Mouse (Mus musculus) forebrain, embryonic 14.5 days (tissue): ENCODE measurements around the gene Eef1a2. TPM values are rescaled to one million over a fixed set of nuclear protein-coding genes. Genes with fewer than 3 reads are reported as not detected.

Experiments used
- ATAC-seq: fragments of 200-750 bp; cut with Nextera tagmentation; 2 replicates; pipeline ENCODE4 v1.8.0; 2017; ENCODE audit warnings: mild to moderate bottlenecking, moderate library complexity
- DNase-seq: peaks from one replicate; pipeline ENCODE4 v3.0.0-alpha.2; 2015; ENCODE audit warnings: low spot score
- H3K27ac ChIP-seq: fragments of 300-500 bp; sonication (generic); 2 replicates; pipeline ENCODE4 v1.5.1; 2014; ENCODE audit warnings: low read depth, mild to moderate bottlenecking, control low read depth, low read length, moderate library complexity
- H3K27me3 ChIP-seq: fragments of 300-500 bp; sonication (generic); replicated peaks from 2 replicates; pipeline ENCODE4 v1.6.1; 2014; ENCODE audit warnings: low read length, control low read depth, mixed read lengths; ENCODE audit not compliant: control insufficient read depth, insufficient read depth
- H3K36me3 ChIP-seq: fragments of 300-500 bp; sonication (generic); 2 replicates; pipeline ENCODE4 v1.6.1; 2014; ENCODE audit warnings: low read length, control low read depth; ENCODE audit not compliant: control insufficient read depth, insufficient read depth
- H3K4me1 ChIP-seq: fragments of 300-500 bp; sonication (generic); 2 replicates; pipeline ENCODE4 v1.6.1; 2014; ENCODE audit warnings: antibody characterized with exemption, low read length, control low read depth; ENCODE audit not compliant: control insufficient read depth, insufficient read depth
- H3K4me2 ChIP-seq: fragments of 300-500 bp; sonication (generic); 2 replicates; pipeline ENCODE4 v1.6.1; 2014; ENCODE audit warnings: mild to moderate bottlenecking, control low read depth, low read length
- H3K4me3 ChIP-seq: fragments of 300-500 bp; sonication (generic); 2 replicates; pipeline ENCODE4 v1.5.1; 2014; ENCODE audit warnings: low read depth, low read length, control low read depth
- H3K9ac ChIP-seq: fragments of 300-500 bp; sonication (generic); 2 replicates; pipeline ENCODE4 v1.6.1; 2014; ENCODE audit warnings: mild to moderate bottlenecking, low read length, control low read depth, moderate library complexity
- H3K9me3 ChIP-seq: fragments of 300-500 bp; sonication (generic); replicated peaks from 2 replicates; pipeline ENCODE4 v1.6.1; 2016; ENCODE audit warnings: low read length, control low read depth, mixed read lengths; ENCODE audit not compliant: control insufficient read depth
- WGBS: fragments of 180-500 bp; shearing (Covaris S2); extraction: QIAGEN DNeasy Blood & Tissue Kit; methylation state at CpG from one replicate; pipeline ENCODE4 v1.1.7; 2014; 5-methylcytosine and 5-hydroxymethylcytosine counted together
- polyA plus RNA-seq: library from polyadenylated mRNA; unstranded; fragments of >200 nt; fragmentation: Nextera tagmentation; extraction: Ambion mirVana; gene quantifications from 2 replicates; pipeline ENCODE4 v1.2.1, GENCODE M21; 2014

Gene Eef1a2
- polyA plus RNA-seq, 1 experiment from 2014 or later, result 5.1 TPM

DNA sequence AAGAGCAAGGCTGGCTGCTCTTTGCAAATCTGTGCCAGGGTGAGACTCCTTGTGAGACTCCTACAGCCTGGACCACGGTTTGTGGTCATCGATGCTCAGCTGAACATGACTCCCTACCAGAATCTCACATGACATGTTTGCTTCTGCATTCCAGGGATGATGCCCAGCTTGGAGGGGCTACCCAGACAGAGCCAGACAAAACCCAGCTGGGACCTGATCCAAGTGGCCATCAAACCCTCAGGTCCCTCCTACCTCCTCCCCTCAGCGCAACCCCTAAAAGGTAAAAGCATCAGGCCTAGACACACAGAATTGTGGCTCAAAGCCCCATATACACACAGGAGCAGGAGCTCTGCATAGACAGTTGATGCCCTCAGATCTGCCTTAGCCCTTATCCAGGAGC lies 2.5 kb downstream of the Eef1a2 start:
- Histone ChIP-seq H3K27me3 (0 out of 2 replicates have a peak, but pooled peaks cover 3% of the 10 kb centered on the region), H3K4me1 (peaks cover 6% of the 10 kb centered on the region), H3K9me3 (no peaks in the 10 kb centered on the region), H3K4me2 (no peak overlapping the region), H3K9ac (no peak overlapping the region), H3K27ac (no peak overlapping the region), H3K36me3 (no peaks in the 10 kb centered on the region), H3K4me3 (no peak overlapping the region)
- ATAC-seq (no peak), DNase-seq (no peak)
- WGBS, result 92% methylated on average over 3 of the region's 3 CpGs

DNA sequence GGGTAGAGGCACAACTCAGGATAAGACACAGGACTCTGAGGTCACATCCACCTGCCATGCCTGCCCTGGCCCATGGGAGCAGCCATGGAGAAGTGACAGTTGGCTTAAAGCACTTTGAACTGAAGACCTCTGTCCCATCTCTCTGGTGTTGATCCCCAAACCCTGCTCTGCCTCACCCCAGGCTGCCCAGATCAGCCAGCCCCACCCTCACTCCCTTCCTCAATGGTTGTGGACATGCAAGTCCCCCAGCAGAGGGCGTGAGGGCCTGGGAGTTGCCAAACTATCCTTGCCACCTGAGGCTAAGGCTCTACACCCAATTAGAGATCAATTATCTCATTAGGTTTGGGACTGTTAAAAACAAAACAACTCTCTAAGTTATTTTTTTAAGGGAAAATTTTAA lies 3.0 kb downstream of the Eef1a2 start:
- peaks cover 3% of the 10 kb centered on the region; the same call in 1 of the 2 replicates for H3K4me1 ChIP-seq
- H3K4me2 ChIP-seq, result no peak overlapping the region
- ATAC-seq (no peak), DNase-seq (no peak)
- H3K36me3 ChIP-seq, result no peaks in the 10 kb centered on the region
- no peak overlapping the region for H3K4me3 ChIP-seq
- WGBS, result 0% methylated on average over 1 of the region's 1 CpGs
- no peak overlapping the region for H3K27ac ChIP-seq
- H3K9me3 ChIP-seq, result no peaks in the 10 kb centered on the region
- 0 out of 2 replicates have a peak, but pooled peaks cover 3% of the 10 kb centered on the region for H3K27me3 ChIP-seq
- H3K9ac ChIP-seq, result no peak overlapping the region

DNA sequence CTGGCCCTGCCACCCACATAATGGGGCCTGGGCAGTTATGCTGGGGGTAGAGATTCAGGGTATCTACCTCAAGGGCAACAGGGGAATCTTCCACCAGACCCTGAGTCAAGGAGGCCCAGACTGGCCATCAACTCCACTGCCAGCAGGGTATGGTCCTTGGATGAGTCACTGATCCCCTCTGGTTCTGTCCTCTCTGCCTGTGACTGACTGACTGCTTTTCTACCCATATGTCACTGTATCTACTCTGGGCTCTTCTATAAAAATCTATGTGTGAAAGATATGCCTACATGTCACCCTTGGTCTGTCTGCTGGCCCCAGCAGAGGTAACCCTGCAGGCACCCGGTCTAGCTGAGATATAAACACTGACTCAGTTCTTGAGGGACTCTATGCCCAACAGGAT lies 3.7 kb downstream of the Eef1a2 start:
- H3K4me2 ChIP-seq, result no peak overlapping the region
- no peak overlapping the region for H3K9ac ChIP-seq
- 0 out of 2 replicates have a peak, but pooled peaks cover 3% of the 10 kb centered on the region for H3K27me3 ChIP-seq
- H3K4me3 ChIP-seq, result no peak overlapping the region
- no peaks in the 10 kb centered on the region for H3K36me3 ChIP-seq
- H3K27ac ChIP-seq, result no peak overlapping the region
- no peaks in the 10 kb centered on the region for H3K9me3 ChIP-seq
- H3K4me1 ChIP-seq, result peaks cover 3% of the 10 kb centered on the region; the same call in 1 of the 2 replicates
- DNase-seq, result no peak
- ATAC-seq, result no peak
- 100% methylated on average over 1 of the region's 1 CpGs for WGBS

DNA sequence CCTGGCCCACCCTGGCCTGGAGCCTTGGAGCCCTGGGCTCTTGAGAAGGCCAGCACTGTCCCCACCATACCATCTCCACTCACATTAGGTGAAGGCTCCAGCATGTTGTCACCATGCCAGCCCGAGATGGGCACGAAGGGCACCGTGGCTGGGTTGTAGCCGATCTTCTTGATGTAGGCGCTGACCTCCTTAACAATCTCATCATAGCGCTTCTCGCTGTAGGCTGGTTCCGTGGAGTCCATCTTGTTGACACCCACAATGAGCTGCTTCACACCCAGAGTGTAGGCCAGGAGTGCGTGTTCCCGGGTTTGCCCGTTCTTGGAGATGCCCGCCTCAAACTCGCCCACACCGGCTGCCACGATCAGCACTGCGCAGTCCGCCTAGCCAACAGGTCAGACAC lies 4.1 kb downstream of the Eef1a2 start:
- Histone ChIP-seq H3K9ac (no peak overlapping the region), H3K27ac (no peak overlapping the region), H3K27me3 (0 out of 2 replicates have a peak, but pooled peaks cover 3% of the 10 kb centered on the region), H3K4me2 (no peak overlapping the region), H3K36me3 (no peaks in the 10 kb centered on the region), H3K9me3 (no peaks in the 10 kb centered on the region), H3K4me1 (peaks cover 3% of the 10 kb centered on the region; the same call in 1 of the 2 replicates), H3K4me3 (no peak overlapping the region)
- DNase-seq (no peak), ATAC-seq (no peak)
- WGBS, result 93% methylated on average over 17 of the region's 17 CpGs

DNA sequence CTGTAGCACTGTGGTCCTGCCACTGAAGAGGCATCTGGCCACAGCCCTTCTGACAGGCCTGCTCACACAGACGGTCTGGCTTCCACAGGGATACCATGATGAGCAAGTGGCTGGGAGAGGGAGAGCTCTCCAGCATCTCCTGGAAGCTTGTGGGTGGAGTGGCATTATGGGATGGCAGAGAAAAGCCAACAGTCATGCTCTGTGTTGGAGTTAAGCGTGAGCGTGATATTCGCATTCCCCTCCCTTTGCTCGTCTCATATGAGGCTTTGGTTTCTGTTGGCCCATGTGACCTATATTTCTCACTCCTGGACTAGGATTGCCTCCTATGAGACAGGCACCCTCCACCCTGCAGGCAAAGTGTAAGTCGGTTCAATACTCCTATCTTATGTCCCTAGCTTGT lies 6.5 kb downstream of the Eef1a2 start:
- Histone ChIP-seq H3K9ac (no peak overlapping the region), H3K4me2 (no peak overlapping the region), H3K4me1 (no peaks in the 10 kb centered on the region), H3K4me3 (no peak overlapping the region), H3K27me3 (peaks cover 4% of the 10 kb centered on the region; the same call in 1 of the 2 replicates), H3K27ac (no peak overlapping the region), H3K36me3 (no peaks in the 10 kb centered on the region), H3K9me3 (no peaks in the 10 kb centered on the region)
- no peak for ATAC-seq
- 77% methylated on average over 6 of the region's 6 CpGs for WGBS
- DNase-seq, result no peak

DNA sequence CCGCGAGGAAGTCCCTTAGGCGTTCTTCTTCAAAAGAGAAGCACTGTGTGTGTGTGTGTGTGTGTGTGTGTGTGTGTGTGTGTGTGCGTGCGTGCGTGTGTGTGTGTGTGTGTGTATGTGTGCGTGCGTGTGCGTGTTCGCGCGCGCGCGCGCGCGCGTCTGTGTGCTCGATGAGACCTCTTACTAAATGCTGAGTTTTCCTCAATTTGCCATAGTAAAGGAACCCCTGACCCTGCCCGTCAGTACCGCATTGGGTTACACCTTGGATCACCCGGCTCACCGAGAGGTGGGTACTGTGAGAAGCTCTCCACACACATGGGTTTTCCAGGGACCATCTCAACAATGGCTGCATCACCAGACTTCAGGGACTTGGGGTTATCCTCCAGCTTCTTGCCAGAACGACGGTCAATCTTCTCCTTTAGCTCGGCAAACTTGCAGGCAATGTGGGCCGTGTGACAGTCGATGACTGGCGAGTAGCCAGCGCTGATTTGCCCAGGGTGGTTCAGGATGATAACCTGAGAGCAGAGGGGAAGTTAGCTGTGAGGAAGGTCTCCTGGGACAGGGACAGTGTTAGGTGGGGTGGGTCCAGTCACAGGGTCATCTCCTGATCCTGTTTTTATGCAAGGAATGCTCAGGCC lies 8.4 kb downstream of the Eef1a2 start:
- peaks cover 7% of the 10 kb centered on the region; the same call in 1 of the 2 replicates for H3K27me3 ChIP-seq
- DNase-seq, result peak; percentile 39
- no peaks in the 10 kb centered on the region for H3K36me3 ChIP-seq
- H3K9me3 ChIP-seq, result no peaks in the 10 kb centered on the region
- peak overlapping the region; percentile 81 for H3K4me2 ChIP-seq
- ATAC-seq, result no peak
- peak overlapping the region; percentile 44 for H3K4me3 ChIP-seq
- peak overlapping the region; percentile 58 for H3K9ac ChIP-seq
- WGBS, result 12% methylated on average over 31 of the region's 31 CpGs
- H3K4me1 ChIP-seq, result no peaks in the 10 kb centered on the region
- H3K27ac ChIP-seq, result no peak overlapping the region

DNA sequence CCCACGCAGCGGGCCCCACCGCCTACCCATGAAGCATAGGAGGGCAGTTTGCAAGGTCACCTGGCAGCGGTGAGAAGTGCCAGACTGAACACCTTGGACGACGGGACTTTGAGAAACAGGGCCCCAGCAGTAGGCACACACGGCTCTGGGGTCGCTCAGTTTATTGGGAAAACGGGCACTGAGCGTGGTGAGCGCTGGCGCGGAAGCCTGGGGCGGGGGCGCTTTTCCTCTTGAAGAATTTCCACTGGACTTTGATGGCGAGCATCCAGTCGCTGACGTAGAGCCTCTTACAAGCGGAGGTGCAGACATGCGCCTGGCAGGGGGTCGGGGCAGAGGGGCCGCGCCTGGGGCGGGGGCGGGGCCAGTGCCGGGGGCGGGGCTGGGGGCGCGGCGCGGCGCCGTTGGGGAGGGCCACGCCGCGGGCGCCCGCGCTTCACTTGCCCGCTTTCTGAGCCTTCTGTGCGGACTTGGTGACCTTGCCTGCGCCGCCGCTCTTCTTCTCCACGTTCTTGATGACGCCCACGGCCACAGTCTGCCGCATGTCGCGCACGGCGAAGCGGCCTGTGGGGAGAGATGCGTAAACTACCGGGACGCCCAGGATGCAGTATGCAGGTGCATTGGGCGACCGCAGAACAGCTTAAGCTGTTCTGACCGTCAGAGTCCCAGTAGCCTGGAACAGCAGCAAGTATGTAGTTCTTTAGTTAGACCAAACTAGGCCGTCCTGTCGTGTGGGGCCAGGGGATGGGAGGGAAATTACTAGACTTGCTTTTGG lies 9.1 kb downstream of the Eef1a2 start:
- no peak overlapping the region for H3K27ac ChIP-seq
- no peaks in the 10 kb centered on the region for H3K36me3 ChIP-seq
- H3K9ac ChIP-seq, result peak overlapping the region; percentile 58
- peak overlapping the region; percentile 81 for H3K4me2 ChIP-seq
- WGBS, result under 1% methylated on average over 47 of the region's 61 CpGs
- H3K9me3 ChIP-seq, result no peaks in the 10 kb centered on the region
- no peaks in the 10 kb centered on the region for H3K4me1 ChIP-seq
- peak; percentile 70 for ATAC-seq
- H3K4me3 ChIP-seq, result peak overlapping the region; percentile 44
- peaks cover 7% of the 10 kb centered on the region; the same call in 1 of the 2 replicates for H3K27me3 ChIP-seq
- peak; percentile 84 for DNase-seq

DNA sequence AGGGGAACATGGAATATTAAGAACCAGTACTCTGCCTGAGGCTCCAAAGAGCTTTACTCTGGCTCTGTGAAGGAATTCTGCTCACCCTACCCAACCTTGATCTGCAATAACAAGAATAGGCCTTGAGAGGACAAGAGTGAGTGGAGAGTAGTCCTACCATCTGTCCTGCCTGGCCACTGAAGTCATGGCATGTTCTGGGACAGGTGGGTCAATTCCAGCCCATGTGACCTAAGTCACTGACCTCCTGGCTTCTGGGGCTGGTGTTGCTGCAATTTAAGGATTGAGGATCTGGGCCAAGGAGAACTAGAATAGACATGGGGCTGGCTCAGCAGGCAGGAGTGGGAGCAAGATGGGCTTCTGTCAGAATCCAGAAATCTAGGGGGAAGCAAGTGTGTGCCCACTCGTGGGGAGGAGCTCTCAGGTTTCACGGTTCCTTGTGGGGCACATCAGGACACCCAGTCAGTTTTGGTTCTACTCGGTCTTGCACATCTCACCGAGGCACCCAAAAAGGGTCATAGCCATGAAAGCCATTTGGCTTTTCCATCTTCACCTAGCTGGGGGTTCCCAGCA lies 9.8 kb downstream of the Eef1a2 start:
- H3K27ac ChIP-seq, result no peak overlapping the region
- no peaks in the 10 kb centered on the region for H3K9me3 ChIP-seq
- H3K9ac ChIP-seq, result no peak overlapping the region
- peaks cover 7% of the 10 kb centered on the region; the same call in 1 of the 2 replicates for H3K27me3 ChIP-seq
- H3K4me2 ChIP-seq, result peak overlapping the region; percentile 81
- H3K4me3 ChIP-seq, result peak overlapping the region; percentile 44
- WGBS, result 61% methylated on average over 4 of the region's 4 CpGs
- H3K4me1 ChIP-seq, result no peaks in the 10 kb centered on the region
- no peaks in the 10 kb centered on the region for H3K36me3 ChIP-seq
- no peak for DNase-seq
- no peak for ATAC-seq
